Mouse (Mus musculus) kidney, postnatal 36 days (tissue): Measurements from ENCODE around the gene Dnah7b.
"Not testable (repeated sequence)": the region's sequence is repeated elsewhere in the genome, so short reads cannot be mapped to it uniquely, and the experiment has no call there.

Experiments
- DNase-seq, 2 experiments: peaks; one replicate each; pipeline ENCODE4 v3.0.0; 2021 to 2022; ENCODE audit warnings: mixed read lengths in 2 of 2

The Dnah7b gene

DNA sequence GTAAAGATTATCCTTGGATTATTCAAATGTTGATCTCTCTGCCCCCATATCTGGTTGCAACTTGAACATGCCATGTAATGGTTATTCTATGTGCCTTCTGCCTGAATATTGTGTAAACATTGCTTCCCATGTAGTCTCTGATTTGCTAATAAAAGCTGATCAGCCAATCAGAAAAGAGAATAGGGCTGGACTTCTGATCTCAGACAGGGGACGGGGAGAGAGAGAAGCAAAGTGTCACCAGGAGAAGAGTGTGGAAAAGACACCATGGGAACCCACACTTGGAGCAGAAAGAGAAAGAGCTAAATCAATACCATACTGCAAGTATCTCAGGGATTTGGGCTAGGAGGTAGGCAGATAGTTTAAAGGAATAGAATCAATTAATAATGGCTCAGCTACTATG lies at the start of gene Dnah7b:
Gene Dnah7b (plus strand): TSS at position 301 of the 400 bp plus-strand sequence.
- DNase-seq = no peak

DNA sequence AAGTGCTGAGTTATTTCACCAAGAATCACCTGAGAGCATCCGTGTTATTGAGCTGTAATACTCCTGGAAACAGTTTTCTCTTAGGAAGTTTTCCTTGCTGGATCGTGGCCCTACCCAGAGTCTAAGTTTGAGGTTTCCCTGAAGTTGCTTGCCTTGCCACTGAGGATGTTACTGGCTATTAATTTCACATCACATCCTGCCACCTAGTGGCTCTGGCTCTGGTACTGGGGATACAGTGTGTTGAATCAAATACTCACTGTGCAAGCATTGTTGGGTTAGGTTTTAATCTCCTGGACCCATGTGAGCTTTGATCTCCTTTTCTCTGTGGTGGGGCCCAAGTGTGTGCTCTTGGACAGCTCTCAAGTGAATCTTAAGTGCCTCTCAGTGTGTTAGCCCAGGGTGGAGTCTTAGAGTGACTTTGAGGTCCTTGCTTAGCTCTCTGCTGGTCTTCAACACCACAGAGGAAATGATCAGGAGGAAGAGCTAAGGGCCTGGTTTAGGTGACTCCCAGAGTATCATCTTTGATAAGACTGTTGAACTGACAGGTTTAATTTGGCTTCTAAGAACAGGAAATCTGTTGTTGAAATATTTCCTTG lies 47.6 kb upstream of the Dnah7b start:
- DNase-seq = peak; percentile 51 to 73

DNA sequence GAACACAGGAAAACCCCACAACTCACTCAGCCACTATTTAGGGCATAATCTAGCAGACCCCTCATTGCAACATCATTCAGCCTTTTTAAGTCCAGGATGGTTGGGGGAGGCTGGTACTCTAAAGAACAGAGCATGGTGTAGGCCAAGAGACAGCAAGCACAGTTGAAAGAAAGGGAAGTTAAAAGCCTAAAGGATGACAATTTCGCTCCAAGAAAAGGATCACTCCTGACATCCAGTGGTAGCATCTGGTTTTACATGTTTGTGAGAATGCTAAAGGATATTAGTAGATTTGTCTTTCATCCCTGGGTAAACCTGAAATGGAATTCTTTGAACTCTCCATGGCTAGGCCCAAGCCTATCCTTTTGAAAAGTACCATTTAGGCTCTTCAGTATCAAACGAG lies 43.9 kb upstream of the Dnah7b start:
- DNase-seq = peak; percentile 41 to 51

DNA sequence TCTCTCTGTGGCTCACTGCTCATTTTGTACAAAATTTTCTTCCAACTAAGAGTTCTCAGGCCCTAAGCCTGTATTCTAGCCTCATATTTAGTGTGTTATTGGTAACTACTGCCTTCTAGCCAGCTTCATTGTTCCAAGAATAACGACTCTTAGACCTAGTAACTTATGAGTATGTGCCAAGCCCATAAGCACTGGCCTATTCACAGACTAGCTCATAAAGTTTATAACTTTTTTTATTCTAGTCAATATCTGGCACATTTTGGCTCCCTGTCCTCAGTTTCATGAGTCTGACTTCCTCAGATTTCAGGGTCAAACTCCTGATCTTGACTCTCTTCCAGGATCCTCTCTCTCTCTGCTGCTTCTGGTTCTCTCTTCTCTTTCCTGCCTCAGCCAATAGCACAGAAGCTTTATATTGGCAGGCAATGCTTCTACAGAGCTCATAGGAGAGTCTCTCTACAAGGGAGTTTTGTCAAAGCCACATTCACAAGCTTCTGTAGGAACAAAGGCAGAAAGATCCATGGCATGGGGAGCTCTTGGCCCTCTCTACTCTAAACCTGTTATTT lies 34.0 kb upstream of the Dnah7b start:
- no peak for DNase-seq

DNA sequence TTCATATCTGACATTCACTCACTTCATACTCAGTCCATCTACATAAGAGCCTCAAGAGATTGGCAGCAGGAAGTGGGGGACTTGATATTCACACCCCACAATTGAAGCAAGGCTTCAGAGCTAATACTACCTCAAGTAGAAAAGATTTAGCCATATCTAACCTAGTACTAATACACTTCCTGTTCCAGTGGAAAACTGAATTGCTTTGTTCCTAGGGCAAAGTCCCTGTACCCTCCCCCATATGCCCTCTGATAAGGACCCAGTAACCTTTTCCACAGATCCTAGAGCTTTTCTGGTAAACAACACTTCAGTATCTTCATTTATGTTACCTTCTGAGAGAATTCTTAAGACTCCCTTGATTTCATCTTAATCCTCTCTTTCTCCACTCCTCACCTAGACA lies 17.9 kb upstream of the Dnah7b start:
- DNase-seq = no peak

DNA sequence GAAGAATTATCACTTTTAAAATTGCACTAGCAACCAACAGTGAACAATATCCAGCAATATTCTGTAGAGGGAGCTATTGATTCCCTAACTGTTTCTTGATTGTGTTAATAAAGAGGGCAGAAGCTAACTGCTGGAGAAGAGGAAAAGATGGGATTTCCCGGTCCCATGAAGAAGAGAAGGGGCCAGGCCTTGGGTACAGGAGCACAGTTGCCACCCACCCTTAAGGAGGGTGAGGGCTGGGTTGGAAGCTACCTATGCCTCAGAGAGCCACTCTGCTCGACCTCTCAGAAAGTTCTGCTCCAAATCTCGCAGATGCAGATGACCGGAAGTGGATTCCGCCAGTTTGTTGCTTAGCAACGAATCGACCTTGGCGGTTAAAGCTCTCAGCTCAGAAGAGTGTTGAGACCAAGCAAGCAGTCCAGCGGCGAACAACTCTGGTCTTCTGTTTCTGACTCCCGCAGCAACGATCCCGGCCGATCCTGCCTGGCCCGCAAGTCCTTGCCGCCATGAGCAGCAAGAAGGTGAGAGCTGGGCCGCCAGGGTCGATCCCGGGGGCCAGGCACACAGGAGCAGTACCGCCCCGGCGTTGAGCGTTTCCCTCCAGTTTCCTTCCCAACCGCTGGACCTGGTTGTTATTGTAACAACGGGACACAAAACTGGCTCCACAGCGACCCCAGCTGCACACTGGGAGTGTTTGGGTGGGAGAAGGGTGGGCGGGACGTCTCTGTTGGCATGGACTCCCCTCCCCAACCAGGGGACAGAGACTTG lies 553 bp downstream of the Dnah7b start:
- DNase-seq = peak; percentile 76 to 80

DNA sequence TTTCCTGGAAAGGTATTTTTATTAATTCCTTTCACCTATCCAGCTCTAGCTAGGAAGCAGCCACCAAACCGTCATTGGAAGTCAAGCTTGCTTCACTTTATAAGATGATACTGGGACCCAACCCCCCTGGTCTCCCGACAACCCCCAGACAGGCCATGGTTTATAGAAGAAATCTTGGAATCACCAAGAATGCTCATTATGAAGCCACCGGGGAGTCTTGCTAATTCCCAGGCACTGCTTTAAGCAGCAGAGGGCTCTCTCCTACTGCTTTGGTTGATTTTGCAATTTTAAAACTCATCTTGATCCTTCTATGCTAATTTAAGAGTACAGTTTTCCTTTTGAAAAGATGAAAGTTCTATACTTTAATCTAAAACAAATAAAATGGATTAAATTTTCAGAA lies 2.7 kb downstream of the Dnah7b start:
- DNase-seq = not testable (repeated sequence)

DNA sequence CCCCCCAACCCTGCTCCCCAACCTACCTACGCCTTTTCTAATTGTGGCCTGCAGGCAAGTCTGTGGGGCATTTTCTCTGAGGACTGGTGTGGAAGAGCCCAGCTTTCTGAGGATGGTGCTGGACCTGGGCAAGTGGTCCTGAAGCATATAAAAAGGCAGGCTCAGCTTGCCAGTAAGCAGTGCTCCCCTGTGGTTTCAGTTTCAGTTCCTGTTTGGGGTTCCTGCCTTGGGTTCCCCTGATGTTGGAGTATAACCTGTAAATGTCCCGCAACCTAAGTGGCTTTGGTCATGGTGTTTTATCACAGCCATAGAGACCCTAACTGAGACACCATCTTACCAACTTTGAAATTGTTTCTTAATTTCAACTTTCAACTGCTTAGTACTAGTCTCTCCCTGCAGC lies 11.8 kb downstream of the Dnah7b start:
- DNase-seq = no peak

DNA sequence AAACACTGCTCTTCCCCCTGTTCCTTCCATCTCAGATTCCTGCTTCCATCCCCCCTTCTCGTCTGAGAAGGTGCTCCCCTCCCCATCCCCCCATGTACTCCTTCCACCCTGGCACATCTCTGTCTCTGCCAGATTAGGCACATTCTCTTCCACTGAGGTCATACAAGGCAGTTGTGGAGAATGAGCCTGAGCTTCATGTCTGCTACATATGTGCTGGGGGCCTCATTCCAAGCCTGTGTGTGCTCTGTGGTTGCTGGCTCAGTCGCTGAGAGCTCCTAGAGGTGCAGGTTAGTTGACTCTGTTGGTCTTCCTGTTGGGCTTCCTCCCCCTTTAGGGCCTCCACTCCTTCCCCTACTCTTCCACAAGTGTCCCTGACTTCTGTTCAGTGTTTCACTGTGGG lies 34.4 kb downstream of the Dnah7b start:
- DNase-seq = no peak

DNA sequence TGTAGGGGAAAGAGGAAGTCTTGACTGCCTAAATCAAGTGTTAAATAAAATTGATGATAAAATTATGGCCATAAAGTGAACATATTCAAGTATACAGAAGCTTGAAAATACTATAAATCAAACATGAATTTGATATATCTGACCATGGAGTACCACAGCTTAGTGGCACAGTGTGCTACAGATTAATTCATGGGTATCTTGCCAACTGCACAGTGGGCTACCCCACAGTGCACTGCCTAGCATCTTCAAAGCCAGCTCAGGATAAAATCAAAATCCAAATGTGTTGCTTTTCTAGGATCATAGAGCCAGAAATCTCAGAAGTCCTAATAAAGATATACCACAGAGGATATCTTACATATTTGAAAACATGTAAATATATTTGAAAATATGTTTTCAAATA lies 46.5 kb downstream of the Dnah7b start:
- DNase-seq = not testable (repeated sequence)

DNA sequence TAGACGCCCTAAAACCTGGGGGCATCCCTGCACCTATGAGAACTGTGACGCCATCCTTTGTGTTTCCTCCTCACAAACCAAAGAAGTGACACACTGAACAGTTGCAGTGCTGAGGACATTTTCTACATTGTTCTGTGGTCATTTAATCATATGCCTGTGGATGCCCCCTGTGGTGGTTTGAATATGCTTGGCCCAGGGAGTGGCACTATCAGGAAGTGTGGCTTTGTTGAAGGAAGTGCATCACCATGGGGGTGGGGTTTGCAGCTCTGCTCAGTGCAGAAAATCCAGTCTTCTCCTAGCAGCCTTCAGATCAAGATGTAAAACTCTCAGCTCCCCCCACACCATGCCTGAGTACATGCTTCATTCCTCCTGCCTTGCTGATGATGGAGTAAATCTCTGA lies 51.1 kb downstream of the Dnah7b start:
- not testable (repeated sequence) for DNase-seq

DNA sequence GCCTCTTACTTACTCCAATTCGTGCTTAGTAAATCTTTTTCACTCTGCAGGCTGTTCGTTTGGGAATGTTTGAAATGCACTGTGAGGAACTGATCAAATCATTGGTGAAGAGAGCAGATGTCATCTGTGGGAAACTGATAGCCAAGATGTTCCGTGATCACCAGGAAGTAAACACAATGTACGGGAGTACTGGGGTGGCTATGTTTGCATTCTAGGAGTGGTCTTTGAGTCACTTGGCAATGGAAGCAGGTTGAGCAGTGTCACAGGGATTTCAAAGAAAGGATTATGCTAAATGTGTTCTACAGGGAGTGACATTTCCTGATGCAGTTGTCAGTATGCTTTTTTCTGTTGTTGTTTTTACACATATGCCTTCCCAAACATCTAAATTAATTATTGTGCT lies 61.9 kb downstream of the Dnah7b start:
- no peak for DNase-seq

DNA sequence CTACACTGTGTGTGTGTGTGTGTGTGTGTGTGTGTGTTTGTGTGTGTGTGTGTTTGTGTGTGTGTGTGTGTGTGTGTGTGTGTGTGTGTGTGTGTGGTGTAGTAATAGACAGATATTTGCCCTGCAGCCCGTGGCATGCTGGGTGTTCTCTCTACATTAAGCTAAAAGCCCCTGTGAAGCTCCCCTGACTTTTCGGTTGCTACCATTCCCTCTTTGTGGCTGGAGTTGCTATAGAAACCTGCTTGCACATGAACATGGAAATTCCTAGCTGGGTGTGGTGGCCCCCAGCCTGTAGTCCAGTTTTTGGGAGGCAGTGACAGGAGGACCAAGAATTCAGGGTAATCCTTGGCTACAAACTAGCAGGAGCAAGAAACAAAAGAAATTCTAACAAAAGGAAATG lies 130.7 kb downstream of the Dnah7b start:
- not testable (repeated sequence) for DNase-seq

DNA sequence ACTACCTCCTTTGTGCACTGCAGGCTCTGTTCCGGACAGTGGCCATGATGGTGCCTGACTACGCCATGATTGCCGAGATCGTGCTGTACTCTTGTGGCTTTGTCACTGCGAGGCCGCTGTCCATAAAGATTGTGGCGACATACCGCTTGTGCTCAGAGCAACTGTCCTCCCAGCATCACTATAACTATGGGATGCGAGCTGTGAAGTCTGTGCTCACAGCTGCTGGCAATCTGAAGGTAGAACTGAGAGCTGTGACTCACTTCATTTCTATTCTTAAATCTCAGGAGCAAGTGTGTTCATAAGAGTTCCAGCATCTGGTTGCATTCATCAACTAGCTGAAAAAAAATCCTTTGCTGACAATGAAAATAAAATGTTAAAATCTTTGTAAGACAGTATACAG lies 135.1 kb downstream of the Dnah7b start:
- not testable (repeated sequence) for DNase-seq

DNA sequence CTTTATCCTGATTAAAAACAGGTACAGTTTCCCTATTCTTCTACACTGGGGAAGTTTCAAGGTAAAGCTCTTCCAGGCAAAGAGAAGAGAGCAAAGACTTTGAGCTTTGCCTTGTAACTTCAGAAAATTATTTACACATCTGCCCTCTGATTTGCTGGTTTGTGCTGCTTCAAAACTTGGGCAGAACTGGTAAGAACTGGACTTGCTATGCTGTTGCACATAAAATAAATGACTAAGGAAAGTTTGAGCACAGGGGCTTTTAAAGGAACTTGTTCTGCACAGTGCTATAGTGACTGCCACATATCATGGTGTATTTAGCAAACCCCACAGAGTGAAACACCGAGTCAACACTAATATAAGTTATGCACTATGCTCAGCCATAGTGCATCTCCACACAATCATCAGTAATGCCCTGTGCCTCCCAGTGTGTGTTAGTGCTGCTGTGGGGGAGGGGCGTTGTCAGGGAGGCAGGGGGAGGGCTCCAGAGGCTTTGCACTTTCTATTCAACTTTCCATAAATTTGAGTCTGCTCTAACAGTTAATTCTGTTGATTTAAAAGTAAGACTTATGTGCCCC lies 144.0 kb downstream of the Dnah7b start:
- peak; percentile 8 to 51 for DNase-seq

DNA sequence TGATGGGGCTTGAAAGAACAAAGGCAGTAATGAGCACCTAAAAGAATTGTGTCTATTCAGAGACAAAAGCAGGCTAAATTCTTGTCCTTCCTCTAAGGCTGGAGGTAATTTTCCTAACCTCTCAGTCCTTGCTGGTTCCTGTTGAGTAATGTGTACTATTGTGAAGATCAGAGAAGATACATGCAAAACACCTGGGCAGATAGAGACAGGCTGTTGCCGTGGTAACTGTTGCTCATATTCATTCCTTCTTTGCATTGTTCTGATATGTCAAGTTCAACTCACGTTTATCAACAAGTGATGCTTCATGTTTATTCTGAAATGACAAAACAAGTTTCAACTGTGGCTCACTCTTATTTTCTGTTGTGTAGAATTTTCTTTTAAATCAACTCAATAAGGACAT lies 156.6 kb downstream of the Dnah7b start:
- DNase-seq = not testable (repeated sequence)

DNA sequence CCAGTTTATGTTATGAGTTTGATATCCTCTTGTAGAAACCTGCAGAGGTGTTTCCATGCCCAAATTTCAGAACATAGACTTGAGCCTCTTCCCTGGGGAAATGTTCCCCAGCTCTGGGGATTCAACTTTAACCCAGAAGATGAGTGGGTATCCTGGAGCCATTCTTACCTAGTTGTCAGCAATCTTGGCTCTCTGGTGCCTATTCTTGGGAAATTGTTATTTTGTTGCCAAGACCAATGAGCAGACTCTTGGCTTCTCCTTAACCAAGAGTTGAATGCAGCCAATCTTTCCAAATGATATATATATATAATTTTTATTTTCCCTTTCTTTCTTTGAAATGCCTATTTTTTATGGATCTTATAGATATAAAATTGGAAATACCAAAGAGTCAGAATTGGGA lies 160.0 kb downstream of the Dnah7b start:
- DNase-seq = not testable (repeated sequence)

DNA sequence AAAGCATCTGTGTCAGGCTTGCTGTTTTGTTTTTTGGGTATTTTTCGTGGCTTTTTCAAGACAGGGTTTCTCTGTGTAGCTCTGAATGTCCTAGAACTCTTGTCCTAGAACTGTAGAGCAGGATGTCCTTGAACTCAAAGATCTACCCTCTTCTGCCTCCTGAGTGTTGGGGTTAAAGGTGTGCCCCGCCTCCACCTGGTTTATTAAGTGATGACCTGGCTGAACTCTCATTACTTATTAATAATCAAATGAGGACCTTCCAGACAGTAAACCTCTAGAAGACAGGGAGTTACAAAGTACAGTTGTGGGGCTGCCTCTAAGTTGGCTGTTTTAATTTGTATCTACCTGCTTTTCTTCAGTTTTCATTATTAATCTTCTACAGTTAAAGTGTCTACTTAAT lies 202.7 kb downstream of the Dnah7b start:
- peak; percentile 11 to 31 for DNase-seq

DNA sequence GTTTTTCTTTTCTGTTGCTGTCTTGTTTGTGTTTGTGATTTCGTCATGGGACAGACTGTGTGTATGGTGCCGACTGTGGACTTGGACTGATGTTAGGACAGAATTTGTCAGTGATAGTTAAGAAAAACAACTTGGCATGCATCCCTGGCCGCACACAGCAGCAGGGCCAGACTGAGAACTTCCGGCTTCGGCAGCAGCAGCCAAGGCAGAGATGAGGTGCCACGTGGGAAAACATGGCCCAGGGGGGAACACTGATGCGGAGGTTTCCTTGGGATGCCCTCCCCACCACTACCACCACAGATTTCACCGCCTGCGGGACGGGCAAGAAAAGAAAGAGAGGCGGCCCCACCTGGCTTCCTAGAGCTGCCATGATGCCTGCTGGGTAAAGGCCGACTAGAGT lies 205.8 kb downstream of the Dnah7b start:
- no peak for DNase-seq

DNA sequence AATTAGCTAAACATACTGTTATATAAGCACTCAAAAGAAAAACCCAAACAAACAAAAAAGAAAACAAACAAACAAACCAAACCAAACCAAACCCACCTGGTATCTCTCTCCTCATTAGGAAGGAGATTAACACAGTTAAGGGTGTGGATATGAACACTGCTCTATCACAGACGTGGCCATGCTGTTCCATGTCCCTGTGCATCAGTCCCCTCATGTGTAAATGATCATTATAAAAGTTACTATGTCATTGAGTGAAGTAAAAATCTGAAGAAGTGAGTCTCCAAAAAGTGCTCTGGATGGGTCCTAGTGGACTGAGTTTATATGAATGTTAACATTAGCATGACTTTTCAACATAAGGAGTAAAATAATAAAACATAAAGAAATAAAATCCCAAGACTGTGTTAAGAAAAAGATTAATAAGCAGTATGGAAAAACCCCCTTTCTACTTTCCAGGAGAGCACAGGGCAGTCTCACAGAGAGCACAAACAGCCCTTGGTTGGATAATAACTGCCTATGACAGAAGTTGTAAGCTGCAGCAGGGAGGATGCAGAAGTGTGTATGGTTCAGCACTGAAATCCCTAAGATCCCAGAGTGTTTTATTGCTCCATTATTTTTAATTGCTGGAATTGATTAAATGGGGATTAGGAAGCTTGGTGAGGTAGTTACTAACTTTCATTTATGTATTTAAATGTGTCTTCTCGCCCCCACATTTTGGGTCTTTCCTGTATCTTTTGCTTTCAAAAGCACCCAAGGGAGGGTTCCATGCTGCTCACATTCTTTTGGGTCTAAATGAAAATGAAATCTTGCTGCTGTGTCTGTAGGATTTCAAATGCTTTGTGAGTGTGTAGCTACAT lies 212.2 kb downstream of the Dnah7b start:
- DNase-seq = not testable (repeated sequence)

DNA sequence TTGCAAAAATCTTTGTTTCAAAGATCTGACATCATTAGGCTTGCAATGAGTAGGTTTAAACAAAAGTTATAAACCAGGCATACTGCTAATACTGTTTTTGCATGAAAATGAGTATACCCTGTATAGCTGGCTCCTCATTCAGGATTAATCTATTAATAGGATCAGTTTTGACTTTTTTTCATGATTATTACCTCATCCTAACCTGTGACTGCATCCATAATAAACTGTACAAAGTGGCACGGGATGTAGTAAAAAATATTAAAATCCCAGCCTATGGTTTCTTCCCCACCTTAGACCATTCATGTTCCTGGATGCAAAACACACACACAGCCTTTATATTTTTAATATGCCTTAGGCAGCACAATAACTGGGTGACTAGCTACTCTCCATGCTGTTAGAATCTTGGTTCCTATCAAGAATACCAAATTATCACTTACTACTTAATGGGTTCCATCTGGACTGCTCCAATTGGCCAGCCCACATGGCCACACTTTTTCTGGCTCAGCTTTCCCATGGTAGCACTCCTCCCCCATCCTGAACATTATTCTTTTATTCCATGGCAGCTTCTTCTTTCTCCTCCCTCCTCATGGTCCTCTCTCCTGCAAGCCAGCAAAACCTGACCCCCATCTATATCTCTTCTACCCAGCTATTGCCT lies 212.9 kb downstream of the Dnah7b start:
- DNase-seq = not testable (repeated sequence)

DNA sequence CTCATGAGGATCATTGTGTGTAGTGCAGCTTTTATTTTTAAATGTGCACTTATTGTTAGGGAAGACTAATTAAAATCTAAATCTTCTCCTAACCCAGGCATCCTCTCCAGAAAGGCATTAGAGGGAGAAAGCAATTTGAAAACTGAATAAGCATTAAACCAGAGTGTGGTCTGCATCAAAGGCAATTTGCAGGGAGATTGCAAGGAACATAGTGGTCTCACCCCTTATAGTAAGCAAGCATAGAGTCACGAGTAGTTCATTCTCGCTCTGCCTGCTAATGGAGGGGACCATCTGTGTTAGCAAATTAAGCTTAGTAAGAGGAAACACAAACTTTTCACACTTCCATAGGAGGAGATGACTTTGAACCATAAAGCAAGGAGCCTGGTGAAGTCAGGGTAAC lies 228.3 kb downstream of the Dnah7b start:
- DNase-seq = not testable (repeated sequence)
